Mouse (Mus musculus): ENCODE results near the gene Elovl5.

DNA sequence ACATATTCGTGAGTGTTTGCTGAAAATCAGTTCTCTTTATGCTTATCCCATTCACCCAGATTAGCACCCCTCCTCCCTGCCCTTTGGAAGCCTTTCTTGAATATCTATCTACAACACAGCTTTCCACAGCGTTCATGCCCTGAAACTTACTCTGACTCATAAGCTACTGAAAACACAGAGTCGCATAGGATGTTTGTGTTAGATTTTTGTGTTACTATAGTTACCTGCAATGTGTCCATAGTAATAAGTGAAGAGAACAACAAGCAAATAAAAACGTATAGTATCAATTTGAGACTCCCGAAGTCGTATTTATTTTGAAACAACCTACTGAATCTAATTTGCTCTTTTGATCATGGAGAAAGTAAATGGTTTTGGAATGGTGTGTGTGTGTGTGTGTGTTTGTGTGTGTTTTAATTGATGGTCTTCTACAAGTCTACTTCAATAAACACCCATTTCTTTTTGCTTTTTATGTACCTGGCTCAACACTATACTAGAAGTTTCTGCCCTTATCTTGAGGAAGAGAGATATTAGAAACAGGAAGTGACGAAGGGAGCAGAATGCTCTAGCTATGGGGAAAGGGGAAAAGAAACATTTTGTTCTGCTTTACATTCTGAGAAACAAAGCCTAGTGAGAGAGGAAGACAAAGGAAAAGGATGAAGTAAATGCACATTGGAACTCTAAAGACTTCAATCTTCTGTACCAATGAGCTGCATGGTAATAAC is 5.5 kb upstream of the Elovl5 start:
- TF ChIP-seq EP300 (IDR thresholded peaks at IDR 0.05; ENCODE audit: low read depth), result no peak
- TF ChIP-seq CTCF (IDR thresholded peaks at IDR 0.05; ENCODE audit: low read depth), result no peak
